Mouse (Mus musculus) embryonic facial prominence, embryonic 12.5 days (tissue): ENCODE data around the gene Kif26b. TPM values are rescaled to one million over a fixed set of nuclear protein-coding genes. Genes with fewer than 3 reads are reported as not detected.

Experiments used
- ATAC-seq: fragments of 200-750 bp; cut with Nextera tagmentation; 2 replicates; pipeline ENCODE4 v1.8.0; 2017; ENCODE audit not compliant: insufficient number of reproducible peaks, insufficient read depth, low FRiP score, low TSS enrichment
- H3K27ac ChIP-seq: fragments of 300-500 bp; sonication (generic); 2 replicates; pipeline ENCODE4 v1.5.1; 2016; ENCODE audit warnings: mild to moderate bottlenecking
- H3K27me3 ChIP-seq: fragments of 300-500 bp; sonication (generic); 2 replicates; pipeline ENCODE4 v1.6.1; 2016; ENCODE audit warnings: mild to moderate bottlenecking, moderate library complexity
- H3K36me3 ChIP-seq: fragments of 300-500 bp; sonication (generic); 2 replicates; pipeline ENCODE4 v1.6.1; 2016; ENCODE audit warnings: mild to moderate bottlenecking
- H3K4me1 ChIP-seq: fragments of 300-500 bp; sonication (generic); 2 replicates; pipeline ENCODE4 v1.6.1; 2016
- H3K4me2 ChIP-seq: fragments of 300-500 bp; sonication (generic); replicated peaks from 2 replicates; pipeline ENCODE4 v1.6.1; 2016; ENCODE audit warnings: mild to moderate bottlenecking, moderate library complexity
- H3K4me3 ChIP-seq: fragments of 300-500 bp; sonication (generic); 2 replicates; pipeline ENCODE4 v1.5.1; 2016; ENCODE audit warnings: mild to moderate bottlenecking
- H3K9ac ChIP-seq: fragments of 300-500 bp; sonication (generic); 2 replicates; pipeline ENCODE4 v1.6.1; 2016; ENCODE audit warnings: mild to moderate bottlenecking, moderate library complexity
- H3K9me3 ChIP-seq: fragments of 300-500 bp; sonication (generic); 2 replicates; pipeline ENCODE4 v1.6.1; 2016; ENCODE audit warnings: mild to moderate bottlenecking, moderate library complexity
- WGBS: fragments of 180-500 bp; shearing (Covaris S2); methylation state at CpG from one replicate; pipeline ENCODE4 v1.1.7; 2016; 5-methylcytosine and 5-hydroxymethylcytosine counted together
- polyA plus RNA-seq: library from polyadenylated mRNA; unstranded; fragments of >200 nt; fragmentation: Nextera tagmentation; extraction: Ambion mirVana; gene quantifications from 2 replicates; pipeline ENCODE4 v1.2.1, GENCODE M21; 2016

Kif26b gene
- polyA plus RNA-seq, 1 experiment from 2014 or later = 34.3 TPM

DNA sequence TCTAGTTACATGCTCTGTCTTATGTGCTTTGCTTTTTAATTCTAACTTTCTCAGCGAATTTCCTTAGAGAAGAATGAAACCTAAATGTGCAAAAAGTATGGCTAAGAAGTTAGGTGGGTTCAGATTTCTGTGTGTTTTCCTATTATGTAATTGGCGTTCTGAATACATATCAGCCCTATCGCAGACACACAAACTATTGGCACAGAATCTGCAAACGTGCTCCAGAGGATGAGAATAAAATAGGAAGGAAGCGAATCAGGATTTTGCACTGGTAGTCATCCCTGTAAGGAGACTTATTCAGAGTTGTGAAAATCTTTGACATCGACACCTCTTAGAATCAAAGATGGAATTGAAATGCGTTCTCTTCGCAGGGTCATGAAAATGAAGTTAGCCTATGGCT is 270.0 kb downstream of the Kif26b start:
- Histone ChIP-seq H3K9me3 (no peaks in the 10 kb centered on the region), H3K36me3 (no peaks in the 10 kb centered on the region), H3K4me1 (peaks cover 51% of the 10 kb centered on the region), H3K27ac (peak overlapping the region; percentile 81), H3K4me2 (peak overlapping the region; percentile 38), H3K27me3 (no peaks in the 10 kb centered on the region), H3K9ac (peak overlapping the region; percentile 19; the same call in 1 of the 2 replicates), H3K4me3 (peak overlapping the region; percentile 33)
- 55% methylated on average over 8 of the region's 8 CpGs for WGBS
- ATAC-seq = no peak

DNA sequence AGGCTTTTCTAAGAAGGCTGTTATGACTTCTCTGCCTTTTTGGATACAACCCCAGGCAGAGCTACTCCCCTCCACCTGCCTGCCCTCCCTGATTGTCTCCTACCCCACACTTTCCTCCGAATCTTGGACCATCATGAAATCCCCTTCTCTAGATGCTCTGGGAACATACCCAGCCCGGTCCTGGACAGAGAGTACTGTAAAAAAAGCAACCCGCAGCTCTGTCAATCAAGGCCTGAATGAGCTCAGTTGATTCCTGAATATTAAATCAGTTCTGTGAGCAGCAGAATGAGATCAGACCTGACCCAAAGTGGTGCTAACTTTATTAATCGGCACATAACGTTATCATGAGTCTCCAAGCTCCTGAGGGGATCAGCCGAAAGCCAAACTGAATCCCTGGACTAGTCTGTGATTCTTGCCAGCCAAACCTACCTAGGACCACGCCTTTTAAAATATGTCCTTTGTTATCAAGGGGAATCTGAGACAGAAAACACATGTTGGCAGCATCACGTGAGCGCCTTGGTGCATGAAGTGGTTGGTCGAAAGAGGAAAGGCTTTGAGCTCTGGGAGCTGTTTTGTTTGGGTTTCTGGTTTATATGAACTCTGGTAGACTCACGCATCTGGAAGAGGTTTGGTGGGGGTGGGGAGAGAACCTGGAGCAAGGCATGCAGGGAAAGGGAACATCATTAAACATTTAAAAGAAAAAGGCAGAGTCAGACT is 271.1 kb downstream of the Kif26b start:
- Histone ChIP-seq H3K9ac (no peak overlapping the region; the same call in 1 of the 2 replicates), H3K4me2 (peak overlapping the region; percentile 38), H3K4me3 (peak overlapping the region; percentile 33), H3K27ac (peak overlapping the region; percentile 88), H3K4me1 (peaks cover 51% of the 10 kb centered on the region), H3K27me3 (no peaks in the 10 kb centered on the region), H3K36me3 (0 out of 2 replicates have a peak, but pooled peaks cover 2% of the 10 kb centered on the region), H3K9me3 (no peaks in the 10 kb centered on the region)
- ATAC-seq = peak; percentile 74
- 24% methylated on average over 11 of the region's 11 CpGs for WGBS

DNA sequence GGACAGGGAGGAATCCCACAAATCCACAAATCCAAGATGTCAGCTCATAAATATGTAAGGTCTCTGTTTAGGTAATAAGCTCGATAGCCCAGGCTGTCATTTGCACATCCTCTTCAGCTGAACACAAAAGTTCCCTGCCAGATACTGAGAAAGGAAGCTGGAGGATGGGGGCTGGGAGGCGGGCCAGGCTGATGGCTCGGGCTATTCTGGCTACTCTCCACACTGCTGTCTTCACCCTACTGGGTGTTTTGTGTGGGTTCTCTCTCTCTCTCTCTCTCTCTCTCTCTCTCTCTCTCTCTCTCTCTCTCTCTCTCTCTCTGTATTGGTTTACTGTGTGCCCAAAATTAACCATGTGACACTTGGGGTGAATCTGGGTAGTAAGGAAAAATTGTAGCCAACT is 274.2 kb downstream of the Kif26b start:
- H3K9me3 ChIP-seq = no peaks in the 10 kb centered on the region
- H3K36me3 ChIP-seq = 0 out of 2 replicates have a peak, but pooled peaks cover 2% of the 10 kb centered on the region
- no peak for ATAC-seq
- WGBS = 67% methylated on average over 3 of the region's 3 CpGs
- peaks cover 41% of the 10 kb centered on the region for H3K4me1 ChIP-seq
- no peaks in the 10 kb centered on the region for H3K27me3 ChIP-seq
- H3K4me2 ChIP-seq = no peak overlapping the region
- H3K27ac ChIP-seq = no peak overlapping the region
- H3K4me3 ChIP-seq = no peak overlapping the region
- H3K9ac ChIP-seq = no peak overlapping the region

DNA sequence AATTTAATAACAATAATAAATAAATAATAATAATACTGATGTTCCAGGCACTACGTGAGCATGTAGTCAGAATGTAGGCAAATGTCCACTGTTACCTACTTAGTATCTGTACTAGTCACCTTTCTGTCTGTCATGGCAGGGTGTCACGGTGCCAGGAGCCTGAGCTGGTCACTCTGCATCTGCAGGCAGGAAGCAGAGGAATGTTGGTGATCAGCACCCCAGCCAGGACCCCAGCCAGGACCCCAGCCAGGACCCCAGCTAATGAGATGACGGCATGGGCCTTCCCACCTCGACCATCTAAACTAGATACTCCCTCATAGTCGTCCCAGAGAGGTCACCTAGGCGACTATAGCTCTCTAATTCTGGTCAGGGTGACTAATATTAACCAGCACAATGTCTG is 288.6 kb downstream of the Kif26b start:
- no peak overlapping the region for H3K4me3 ChIP-seq
- ATAC-seq = no peak
- WGBS = 86% methylated on average over 6 of the region's 6 CpGs
- H3K36me3 ChIP-seq = no peaks in the 10 kb centered on the region
- H3K9me3 ChIP-seq = no peaks in the 10 kb centered on the region
- no peak overlapping the region for H3K27ac ChIP-seq
- H3K4me1 ChIP-seq = no peaks in the 10 kb centered on the region; the same call in 1 of the 2 replicates
- no peak overlapping the region for H3K9ac ChIP-seq
- no peak overlapping the region for H3K4me2 ChIP-seq
- H3K27me3 ChIP-seq = no peaks in the 10 kb centered on the region

DNA sequence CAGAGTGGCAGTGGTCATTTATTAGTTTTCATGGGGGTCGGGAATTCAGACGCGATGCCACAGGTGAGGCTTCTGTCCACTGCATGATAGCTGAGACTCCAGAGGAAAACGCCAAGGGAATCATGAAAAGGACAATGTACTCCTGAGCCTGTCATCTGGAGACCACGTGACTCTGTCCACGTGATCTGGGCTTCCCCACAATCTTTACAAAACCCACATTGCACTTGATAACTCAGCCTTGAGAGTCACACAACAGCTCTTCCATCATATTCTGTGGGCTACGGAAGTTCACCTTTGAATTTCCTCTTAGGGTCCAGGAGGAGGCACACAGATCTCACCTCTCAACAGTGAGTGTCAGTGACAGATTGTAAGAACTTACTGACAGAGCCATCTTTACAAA is 290.1 kb downstream of the Kif26b start:
- H3K9me3 ChIP-seq = no peaks in the 10 kb centered on the region
- 0 out of 2 replicates have a peak, but pooled peaks cover 3% of the 10 kb centered on the region for H3K36me3 ChIP-seq
- ATAC-seq = no peak
- H3K27me3 ChIP-seq = no peaks in the 10 kb centered on the region
- H3K27ac ChIP-seq = no peak overlapping the region
- H3K9ac ChIP-seq = no peak overlapping the region
- no peak overlapping the region for H3K4me3 ChIP-seq
- no peak overlapping the region for H3K4me2 ChIP-seq
- no peaks in the 10 kb centered on the region; the same call in 1 of the 2 replicates for H3K4me1 ChIP-seq
- WGBS = 83% methylated on average over 7 of the region's 7 CpGs

DNA sequence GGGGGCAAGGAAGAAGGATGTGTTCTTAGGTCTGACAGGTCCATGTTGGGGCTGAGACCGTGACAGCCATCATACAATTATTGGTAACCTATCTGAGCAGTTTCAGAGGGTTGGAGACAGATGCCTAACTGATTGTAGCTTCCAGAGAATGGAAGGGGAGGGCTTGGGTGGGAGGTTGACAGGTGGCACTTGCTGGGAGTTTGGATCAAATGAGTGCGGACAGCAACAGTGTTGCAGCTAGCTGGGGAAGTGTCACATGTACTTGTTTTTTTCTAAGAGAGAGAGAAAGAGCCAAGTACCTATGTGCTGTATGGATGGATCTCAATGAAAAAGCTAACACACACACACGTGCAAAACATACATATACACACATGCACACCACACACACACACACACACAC is 291.2 kb downstream of the Kif26b start:
- no peak overlapping the region for H3K9ac ChIP-seq
- H3K27me3 ChIP-seq = no peaks in the 10 kb centered on the region
- no peak overlapping the region for H3K27ac ChIP-seq
- no peaks in the 10 kb centered on the region for H3K9me3 ChIP-seq
- H3K4me2 ChIP-seq = no peak overlapping the region
- no peak overlapping the region for H3K4me3 ChIP-seq
- 81% methylated on average over 3 of the region's 3 CpGs for WGBS
- no peak for ATAC-seq
- 0 out of 2 replicates have a peak, but pooled peaks cover 6% of the 10 kb centered on the region for H3K36me3 ChIP-seq
- no peaks in the 10 kb centered on the region; the same call in 1 of the 2 replicates for H3K4me1 ChIP-seq

DNA sequence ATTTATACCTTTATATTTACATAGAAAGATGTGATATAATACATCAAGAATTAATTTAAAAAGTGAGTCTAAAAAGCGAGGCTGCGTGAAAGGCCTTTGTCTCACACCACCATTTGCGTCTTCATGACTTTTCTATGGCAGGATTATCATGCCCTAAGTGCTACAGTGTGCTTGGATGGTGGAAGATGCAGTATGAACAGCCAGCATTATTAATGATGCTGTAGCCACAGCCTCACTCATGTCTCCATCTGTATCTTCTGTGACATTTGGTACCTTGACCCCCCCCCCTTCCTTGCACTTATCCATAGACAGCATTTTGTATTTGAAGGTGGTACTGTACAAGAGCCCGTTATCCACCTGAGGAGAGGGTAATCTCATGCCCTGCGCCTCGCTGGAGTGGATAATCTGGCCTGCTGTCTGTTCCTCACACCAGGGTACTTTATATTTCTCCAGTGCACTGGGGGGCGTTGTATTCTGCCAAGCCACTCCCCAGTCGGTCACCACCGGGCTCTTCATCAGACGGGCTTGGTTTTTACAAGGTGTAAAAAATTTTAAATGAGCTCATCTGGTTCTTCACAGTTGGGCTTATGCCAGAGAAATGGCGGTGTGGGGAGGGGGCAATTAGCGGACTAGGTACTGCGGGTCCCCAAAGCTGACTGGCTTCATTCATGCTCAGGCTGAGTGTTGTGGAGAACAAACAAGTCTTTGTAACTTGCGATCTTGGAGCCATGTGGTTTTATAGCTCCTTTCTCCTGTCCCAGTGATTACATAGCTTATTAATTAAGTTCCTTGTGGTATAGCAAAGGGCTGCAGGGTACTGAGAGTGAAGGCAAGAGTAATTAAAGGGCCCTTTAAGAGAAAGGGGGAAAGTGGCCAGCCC is 291.9 kb downstream of the Kif26b start:
- H3K27ac ChIP-seq = no peak overlapping the region; the same call in 1 of the 2 replicates
- H3K36me3 ChIP-seq = peaks cover 7% of the 10 kb centered on the region; the same call in 1 of the 2 replicates
- no peak overlapping the region for H3K4me3 ChIP-seq
- H3K9me3 ChIP-seq = no peaks in the 10 kb centered on the region
- no peaks in the 10 kb centered on the region for H3K27me3 ChIP-seq
- no peaks in the 10 kb centered on the region; the same call in 1 of the 2 replicates for H3K4me1 ChIP-seq
- no peak overlapping the region for H3K4me2 ChIP-seq
- no peak overlapping the region for H3K9ac ChIP-seq
- no peak for ATAC-seq
- WGBS = 65% methylated on average over 14 of the region's 14 CpGs

DNA sequence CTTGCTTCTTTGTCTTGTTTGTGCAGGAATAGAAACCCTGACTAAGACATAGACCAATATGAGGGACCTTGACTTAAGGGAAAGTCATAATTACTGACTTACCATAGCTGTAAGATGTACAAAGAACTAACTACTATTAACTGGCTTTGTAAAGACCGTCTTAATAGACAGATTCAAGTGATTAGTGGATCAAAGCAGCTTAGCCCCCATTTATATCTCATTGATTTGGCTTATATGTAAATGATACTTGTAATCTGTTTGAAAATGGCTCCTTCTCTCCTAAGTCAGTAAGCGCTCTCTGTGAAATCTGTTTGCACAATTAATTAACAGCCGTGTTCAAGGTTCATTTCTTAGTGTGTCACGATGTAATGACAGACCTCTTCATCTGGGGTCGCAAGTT is 295.9 kb downstream of the Kif26b start:
- ATAC-seq = no peak
- Histone ChIP-seq H3K4me3 (no peak overlapping the region), H3K27me3 (no peaks in the 10 kb centered on the region), H3K4me1 (peaks cover 6% of the 10 kb centered on the region; the same call in 1 of the 2 replicates), H3K9me3 (no peaks in the 10 kb centered on the region), H3K4me2 (no peak overlapping the region), H3K36me3 (peaks cover 9% of the 10 kb centered on the region; the same call in 1 of the 2 replicates), H3K9ac (no peak overlapping the region), H3K27ac (no peak overlapping the region)
- 81% methylated on average over 5 of the region's 5 CpGs for WGBS

DNA sequence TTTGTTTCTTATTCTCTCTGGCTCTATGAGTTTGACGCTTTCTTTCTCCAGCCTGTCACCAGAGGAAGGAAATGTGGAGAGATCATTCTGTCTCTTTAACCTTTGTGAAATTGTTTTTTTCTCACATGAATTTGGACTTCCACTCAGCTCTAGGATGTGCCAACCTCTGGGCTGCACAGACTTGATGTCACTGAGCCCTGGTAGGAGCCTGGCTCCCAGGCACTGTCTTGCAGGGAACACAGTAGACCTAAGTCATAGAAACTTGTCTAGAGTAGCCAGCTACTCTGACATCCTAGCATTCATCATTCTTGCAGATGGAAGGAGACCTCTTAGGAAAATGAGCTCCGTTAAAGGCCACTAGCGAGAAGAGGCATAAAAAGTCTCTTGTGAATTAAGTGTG is 298.3 kb downstream of the Kif26b start:
- Histone ChIP-seq H3K27ac (no peak overlapping the region), H3K27me3 (no peaks in the 10 kb centered on the region), H3K4me2 (no peak overlapping the region), H3K36me3 (peaks cover 9% of the 10 kb centered on the region; the same call in 1 of the 2 replicates), H3K4me1 (0 out of 2 replicates have a peak, but pooled peaks cover 9% of the 10 kb centered on the region), H3K9ac (no peak overlapping the region), H3K9me3 (no peaks in the 10 kb centered on the region), H3K4me3 (no peak overlapping the region)
- WGBS = 86% methylated on average over 3 of the region's 3 CpGs
- no peak for ATAC-seq

DNA sequence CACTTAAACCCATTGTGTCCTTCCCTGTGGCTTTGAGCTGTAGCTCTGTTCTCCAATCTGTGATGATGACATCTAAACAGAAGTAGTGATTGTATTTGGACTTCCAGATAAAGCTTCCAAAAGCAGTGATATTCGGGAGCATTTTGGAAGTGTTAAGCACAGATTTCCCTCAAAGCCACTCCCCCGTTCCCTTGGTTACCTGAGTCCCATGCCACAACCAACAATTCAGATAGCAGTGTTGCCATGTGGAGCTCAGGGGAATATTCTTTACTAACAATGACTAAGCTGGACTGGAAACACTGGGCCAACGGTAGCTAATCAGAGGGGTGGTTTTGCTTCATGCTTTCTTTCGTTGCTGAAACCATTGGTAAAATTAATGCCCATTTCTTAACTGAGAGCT is 300.5 kb downstream of the Kif26b start:
- Histone ChIP-seq H3K27ac (no peak overlapping the region), H3K4me1 (0 out of 2 replicates have a peak, but pooled peaks cover 9% of the 10 kb centered on the region), H3K9me3 (no peaks in the 10 kb centered on the region), H3K36me3 (peaks cover 4% of the 10 kb centered on the region; the same call in 1 of the 2 replicates), H3K9ac (no peak overlapping the region), H3K27me3 (no peaks in the 10 kb centered on the region), H3K4me2 (no peak overlapping the region), H3K4me3 (no peak overlapping the region)
- ATAC-seq = no peak
- 85% methylated on average over 4 of the region's 4 CpGs for WGBS

DNA sequence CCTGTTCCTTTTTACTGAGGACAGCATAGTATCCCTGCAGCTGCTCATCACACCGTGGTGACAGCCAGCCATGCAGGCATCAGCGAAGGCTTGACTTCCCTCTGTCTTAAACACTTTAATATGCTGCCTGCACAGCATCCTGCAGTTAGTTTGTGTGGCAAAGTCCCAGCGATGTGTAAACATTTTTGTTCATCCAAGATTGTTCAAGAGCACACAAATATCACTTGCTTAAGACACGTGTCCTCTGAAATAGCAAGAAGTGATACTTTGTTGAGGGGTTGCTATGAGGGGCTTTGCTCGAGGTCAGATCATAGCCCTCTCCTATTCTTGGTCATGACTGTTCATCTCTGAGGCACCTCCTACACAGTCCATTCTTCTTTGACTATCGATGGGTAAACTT is 303.6 kb downstream of the Kif26b start:
- Histone ChIP-seq H3K27me3 (no peaks in the 10 kb centered on the region), H3K36me3 (no peaks in the 10 kb centered on the region), H3K9me3 (no peaks in the 10 kb centered on the region), H3K4me2 (no peak overlapping the region), H3K4me1 (0 out of 2 replicates have a peak, but pooled peaks cover 4% of the 10 kb centered on the region), H3K4me3 (no peak overlapping the region), H3K9ac (no peak overlapping the region), H3K27ac (no peak overlapping the region)
- 87% methylated on average over 6 of the region's 6 CpGs for WGBS
- no peak for ATAC-seq
